Mouse (Mus musculus): ENCODE results near the gene Ifitm6.
"Not testable (repeated sequence)": the region's sequence is repeated elsewhere in the genome, so short reads cannot be mapped to it uniquely, and the experiment has no call there.

Gene Ifitm6

DNA sequence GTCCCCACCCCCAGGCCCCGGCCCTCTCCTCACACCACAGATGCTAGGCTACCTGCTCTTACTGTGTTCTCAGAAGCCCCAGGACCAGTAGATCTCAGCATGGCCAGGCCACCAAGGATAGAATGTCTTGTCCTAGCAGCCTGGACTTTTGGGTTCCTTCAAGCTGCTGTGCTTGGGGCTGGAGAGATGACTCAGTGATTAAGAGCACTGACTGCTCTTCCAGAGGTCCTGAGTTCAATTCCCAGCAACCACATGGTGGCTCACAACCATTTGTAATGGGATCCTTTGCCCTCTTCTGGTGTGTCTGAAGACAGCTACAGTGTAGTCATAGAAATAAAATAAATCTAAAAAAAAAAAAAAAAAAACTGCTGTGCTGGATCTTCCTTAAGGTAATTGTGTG, at the start of gene Ifitm6:
Gene Ifitm6 (minus strand): TSS at position 101 of the 400 bp plus-strand sequence.
- TF ChIP-seq GATA4 (IDR thresholded peaks at IDR 0.05; ENCODE audit: insufficient replicate concordance, low read length), result not testable (repeated sequence)

DNA sequence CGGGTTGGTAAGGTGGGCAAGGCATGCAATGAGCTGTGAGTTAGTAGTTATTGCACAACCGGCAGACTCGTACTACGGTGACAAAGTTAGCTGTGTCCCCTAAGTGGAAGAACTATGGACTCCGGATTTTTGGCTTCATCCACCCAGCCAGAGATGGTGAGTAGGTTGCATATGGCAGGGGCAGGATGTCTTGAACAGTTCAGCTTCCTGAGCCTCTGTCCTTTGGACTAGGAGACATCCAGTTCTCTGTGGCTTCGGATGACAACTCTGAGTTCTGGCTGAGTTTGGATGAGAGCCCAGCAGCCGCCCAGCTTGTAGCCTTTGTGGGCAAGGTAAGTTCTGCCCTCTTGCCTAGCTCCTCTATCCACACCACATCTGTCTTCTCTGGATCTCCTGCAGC, 46.9 kb upstream of the Ifitm6 start:
- no peak for TF ChIP-seq GATA4 (IDR thresholded peaks at IDR 0.05; ENCODE audit: insufficient replicate concordance, low read length)

DNA sequence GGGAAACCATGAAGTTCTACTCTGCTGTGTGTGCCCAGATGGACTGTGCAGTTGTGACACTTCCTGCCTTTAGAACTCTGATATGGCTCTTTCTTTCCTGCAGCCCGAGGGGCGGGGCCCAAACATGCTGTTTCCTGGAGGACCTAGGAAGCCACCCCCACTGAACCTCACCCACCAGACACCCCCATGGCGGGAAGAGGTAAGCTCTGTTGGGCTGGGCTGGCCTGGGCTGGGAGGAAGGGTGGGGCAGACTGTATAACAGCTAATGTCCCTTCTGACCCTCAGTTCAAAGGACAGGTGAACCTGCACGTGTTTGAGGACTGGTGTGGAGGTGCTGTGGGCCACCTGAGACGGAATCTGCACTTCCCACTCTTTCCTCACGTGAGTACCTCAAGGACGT, 46.5 kb upstream of the Ifitm6 start:
- no peak for TF ChIP-seq GATA4 (IDR thresholded peaks at IDR 0.05; ENCODE audit: insufficient replicate concordance, low read length)

DNA sequence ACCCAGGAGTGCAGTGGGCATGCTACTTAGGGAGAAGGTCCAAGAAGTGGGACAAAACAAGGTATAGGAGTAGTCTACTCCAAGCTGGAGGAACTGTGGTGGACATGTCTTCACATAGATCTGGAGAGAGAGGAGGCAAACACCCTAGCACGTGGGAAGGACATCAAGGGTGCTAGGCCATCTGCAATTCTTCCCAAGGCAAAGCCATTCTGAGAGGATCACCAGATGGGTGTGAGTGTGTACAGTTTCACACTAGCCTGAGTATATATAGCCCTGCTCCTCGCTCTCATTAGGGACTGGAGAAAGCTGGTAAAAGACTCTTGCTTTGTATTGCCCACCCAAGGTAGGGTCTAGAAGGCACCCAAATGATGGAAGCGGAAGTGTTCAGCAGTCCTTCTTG, 45.6 kb upstream of the Ifitm6 start:
- no peak for TF ChIP-seq GATA4 (IDR thresholded peaks at IDR 0.05; ENCODE audit: insufficient replicate concordance, low read length)

DNA sequence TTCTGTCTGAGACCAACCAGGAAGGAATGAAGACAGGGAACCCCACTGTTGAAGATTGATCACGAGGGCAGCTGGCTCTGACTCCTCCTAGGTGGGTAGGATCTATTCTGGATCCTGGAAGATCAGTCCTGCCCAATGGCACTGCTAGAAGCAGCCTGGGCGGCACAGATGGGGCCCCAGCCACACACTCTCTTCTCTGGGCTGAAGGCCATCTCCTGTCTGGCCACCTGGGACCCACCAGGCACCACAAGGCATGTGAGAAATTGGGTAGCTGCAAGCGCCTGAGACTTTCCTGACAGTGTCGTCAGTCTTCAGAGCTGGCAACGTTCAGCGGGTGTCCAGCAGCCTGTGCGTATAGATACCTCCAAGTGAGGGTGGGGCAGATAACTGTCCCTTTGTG, 44.8 kb upstream of the Ifitm6 start:
- TF ChIP-seq GATA4 (IDR thresholded peaks at IDR 0.05; ENCODE audit: insufficient replicate concordance, low read length), result no peak

DNA sequence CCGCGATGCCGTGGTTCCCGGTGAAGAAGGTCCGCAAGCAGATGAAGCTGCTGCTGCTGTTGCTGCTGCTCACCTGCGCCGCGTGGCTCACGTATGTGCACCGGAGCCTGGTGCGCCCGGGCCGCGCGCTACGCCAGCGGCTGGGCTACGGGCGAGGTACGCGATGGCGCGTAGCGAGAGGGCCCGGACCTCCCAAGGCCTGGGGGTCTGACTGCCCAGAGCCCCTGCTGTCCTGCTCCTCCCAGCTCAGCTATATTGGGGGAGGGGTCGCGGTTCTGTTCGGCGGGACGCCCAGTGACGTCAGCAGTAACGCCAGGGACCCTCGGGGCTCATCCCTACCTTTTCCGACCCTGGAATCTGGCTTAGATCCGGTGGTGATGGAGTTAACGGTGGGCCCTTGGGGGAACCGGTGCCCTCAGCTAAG, 43.6 kb upstream of the Ifitm6 start:
- TF ChIP-seq GATA4 (IDR thresholded peaks at IDR 0.05; ENCODE audit: insufficient replicate concordance, low read length), result no peak

DNA sequence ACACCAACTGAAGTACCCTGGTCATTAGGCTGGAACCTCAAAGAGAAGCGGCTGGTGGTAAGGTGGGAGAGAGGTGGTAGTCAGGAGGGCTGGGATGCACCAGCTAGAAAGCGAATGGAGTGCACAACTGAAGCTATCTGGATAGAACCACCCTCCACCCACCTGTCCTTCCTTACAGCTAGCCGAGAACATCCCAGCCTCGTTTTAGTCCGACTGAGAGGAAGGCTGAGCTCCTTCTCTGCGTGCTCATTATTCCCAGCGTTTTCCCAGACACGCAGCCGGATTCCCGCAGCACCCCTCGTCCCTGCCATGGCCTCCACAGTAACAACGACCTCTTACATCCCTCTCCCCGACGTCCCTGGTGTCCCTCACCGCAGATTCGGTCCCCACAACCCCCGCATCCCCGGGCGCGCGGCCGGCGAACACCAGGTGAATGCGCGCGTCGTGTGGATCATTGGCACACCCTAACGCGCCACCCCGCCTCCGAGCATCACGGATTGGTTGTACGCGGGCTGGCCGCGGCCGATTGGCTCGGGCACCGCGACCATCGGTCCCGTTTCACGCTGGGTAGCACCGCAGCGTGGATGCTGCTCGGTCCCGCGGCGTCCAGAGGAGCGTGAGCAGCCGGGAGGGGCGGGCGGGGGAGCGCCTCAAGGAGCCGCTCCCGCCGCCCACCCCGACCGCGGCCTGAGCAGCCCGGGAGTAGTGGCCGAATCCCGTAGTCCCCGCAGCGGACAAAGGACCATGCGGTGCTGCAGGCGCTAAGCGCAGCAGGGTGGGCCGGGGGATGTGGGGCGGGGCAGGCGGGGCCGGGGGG, 42.9 kb upstream of the Ifitm6 start, which contains the start of gene B4galnt4:
Gene B4galnt4 (plus strand): TSS at position 679 of the 817 bp plus-strand sequence.
- no peak for TF ChIP-seq GATA4 (IDR thresholded peaks at IDR 0.05; ENCODE audit: insufficient replicate concordance, low read length)

DNA sequence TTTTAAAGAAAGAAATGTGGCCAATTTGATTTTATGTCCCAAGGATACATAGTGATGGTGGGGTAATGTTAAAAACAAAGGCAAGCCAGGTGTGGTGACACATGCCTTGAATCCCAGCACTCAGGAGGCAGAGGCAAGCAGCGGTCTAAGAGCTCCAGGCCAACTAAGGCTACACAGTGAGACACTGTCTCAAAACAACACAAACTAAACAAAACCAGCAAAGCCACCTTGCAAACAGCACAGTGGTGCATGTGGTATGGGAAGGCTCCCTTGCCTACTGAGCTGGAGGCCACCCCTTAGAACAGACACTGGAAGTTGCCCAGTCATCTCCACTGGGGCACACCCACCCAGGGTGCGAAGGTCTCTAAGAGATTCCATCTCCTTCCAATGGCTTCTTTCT, 42.2 kb upstream of the Ifitm6 start:
- no peak for TF ChIP-seq GATA4 (IDR thresholded peaks at IDR 0.05; ENCODE audit: insufficient replicate concordance, low read length)

DNA sequence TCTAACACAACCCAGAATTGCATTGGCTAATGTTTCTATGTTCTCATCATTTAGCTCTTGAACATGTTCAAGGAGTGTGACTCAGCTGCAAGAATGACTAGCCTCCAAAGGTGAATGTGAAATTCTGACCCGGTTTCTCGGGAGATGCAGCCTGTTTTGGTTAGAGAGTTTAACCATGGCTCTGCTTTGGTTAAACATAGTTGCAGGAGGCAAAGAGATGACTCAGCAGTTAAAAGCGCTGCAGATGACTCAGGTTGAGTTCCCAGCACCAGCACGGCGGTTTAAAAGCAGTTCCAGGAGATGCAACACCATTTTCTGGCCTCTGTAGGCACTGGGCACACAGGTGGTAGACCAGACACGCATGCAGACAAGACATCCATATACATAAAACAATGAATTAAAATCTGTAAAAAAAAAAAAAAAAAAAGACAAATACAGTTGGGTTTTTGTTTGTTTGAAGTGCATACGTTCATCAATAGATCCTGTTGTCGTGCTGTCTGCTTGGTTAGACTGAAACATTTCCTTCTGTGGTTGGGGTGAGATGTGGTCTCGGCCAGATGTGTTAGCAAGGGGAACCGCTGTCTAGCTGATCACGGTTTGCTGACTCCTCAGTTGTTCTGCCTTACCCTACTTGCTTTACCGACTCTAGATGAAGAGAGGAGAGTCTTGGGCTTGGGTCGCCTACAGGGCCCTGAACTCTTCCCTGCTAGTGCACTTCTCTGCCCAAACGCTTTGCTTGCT, 41.0 kb upstream of the Ifitm6 start:
- no peak for TF ChIP-seq GATA4 (IDR thresholded peaks at IDR 0.05; ENCODE audit: insufficient replicate concordance, low read length)

DNA sequence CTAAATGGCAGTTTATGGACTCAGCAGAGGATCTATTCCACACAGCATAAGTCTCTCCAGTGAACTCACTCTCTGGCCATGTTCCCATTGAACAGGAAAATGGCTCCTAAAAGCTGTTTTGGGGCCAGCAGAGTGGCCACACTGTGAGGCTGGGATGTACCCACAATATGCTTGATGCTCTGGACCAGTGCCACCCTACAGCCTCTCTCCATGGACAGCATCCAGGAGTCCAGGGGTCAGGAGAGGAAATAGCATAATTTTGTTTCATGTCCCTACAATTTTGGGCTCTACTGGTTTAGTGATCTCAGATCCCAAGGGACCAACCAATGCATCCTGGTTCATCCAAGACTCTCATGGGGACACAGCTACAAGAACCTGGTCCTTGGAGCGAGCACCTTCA, 39.8 kb upstream of the Ifitm6 start:
- TF ChIP-seq GATA4 (IDR thresholded peaks at IDR 0.05; ENCODE audit: insufficient replicate concordance, low read length), result no peak

DNA sequence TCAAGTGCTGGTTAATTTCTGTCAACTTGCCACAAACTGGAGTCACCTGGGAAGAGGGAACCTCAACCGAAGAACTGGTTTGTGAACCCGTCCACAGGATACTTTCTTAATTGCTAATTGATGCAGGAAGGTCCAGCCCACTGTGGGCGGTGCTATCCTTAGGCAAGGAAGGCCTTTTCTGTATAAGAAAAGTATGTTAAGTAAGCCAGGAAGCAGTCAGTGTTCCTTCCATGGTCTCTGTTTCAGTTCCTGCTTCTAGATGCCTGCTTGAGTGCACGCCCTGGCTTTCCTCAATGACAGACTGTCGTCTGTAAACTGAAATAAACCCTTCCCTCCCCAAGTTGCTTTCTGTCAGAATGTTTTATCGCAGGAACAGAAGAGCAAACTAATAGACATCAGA, 39.3 kb upstream of the Ifitm6 start:
- no peak for TF ChIP-seq GATA4 (IDR thresholded peaks at IDR 0.05; ENCODE audit: insufficient replicate concordance, low read length)

DNA sequence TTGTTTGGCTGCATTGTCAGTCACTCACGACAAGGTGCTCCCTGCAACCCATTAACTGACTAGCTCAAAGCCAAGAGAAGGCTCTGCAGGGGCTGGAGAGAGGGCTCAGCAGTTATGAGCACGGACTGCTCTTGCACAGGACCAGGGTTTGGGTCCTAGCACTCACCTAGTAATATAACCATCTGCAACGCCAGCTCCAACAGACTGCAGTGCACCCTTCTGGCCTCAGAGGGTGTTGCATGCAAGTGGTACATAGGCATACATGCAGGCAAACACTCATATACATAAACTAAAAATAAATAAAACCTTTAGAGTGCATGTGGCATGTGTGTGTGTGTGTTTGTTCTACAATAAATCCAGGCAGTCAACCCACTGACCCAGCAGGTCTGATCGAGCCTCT, 38.1 kb upstream of the Ifitm6 start:
- TF ChIP-seq GATA4 (IDR thresholded peaks at IDR 0.05; ENCODE audit: insufficient replicate concordance, low read length), result no peak

DNA sequence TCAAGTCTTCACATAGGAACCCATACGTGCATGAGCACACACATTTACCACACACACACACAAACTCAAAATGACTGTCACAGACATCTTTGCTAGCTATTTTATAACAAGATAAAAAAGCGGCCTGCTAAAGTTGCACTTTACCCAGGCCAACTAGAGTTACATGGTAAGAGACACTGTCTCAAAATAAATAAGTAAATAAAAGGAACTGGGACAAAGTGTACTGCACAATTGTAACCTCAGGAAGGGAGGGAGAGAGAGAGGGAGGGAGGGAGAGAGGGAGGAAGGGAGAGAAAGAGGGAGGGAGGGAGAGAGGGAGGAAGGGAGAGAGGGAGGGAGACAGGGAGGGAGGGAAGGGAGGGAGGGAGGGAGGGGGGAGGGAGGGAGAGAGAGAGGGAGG, 34.7 kb upstream of the Ifitm6 start:
- TF ChIP-seq GATA4 (IDR thresholded peaks at IDR 0.05; ENCODE audit: insufficient replicate concordance, low read length), result no peak

DNA sequence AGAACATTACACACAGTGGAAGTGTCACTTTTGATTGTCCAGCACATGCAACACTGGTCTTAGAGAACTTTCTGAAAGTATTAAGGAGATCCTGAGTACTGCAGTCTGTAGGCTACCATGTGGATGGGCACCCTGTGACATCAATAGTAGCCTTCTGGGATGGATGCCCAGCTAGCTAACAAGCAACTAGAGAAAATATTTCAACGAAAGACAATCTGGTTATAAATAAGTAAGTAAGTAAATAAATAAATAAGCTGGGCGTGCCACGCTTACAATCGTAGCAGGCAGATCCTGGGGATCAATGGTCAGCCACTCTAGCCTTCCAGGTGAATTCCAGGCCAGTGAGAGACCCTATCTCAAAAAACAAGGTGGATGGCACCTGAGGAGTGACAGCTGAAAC, 34.3 kb upstream of the Ifitm6 start:
- TF ChIP-seq GATA4 (IDR thresholded peaks at IDR 0.05; ENCODE audit: insufficient replicate concordance, low read length), result no peak

DNA sequence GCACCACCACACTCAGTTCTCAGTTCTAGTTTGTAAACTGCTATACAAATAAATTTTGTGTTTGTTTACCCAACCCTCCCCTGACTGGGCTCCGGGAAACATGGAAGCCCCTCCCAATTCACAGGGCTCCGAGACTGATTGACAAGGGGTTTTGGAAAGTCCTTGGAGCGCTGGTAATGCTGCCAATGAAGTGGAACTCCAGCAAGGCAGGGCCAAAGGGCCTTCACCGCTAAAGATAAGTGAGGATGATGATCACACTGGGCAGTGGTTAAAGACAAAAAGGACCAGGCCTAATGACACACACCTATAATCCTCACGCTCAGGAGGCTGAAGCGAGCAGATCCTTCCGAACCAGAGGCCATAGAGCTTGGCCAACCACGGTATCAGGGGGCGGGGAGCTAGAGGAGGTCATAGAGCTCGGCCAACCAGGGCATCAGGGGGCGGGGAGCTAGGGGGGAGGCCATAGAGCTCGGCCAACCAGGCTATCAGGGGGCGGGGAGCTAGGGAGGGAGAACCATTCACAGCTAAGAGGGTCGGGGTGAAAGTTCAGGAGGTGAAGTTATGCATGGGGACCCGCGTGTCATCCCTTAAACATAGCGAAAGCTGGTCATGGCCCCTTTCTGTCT, 33.4 kb upstream of the Ifitm6 start:
- peak; percentile 15; the same call in 1 of the 2 replicates for TF ChIP-seq GATA4 (IDR thresholded peaks at IDR 0.05; ENCODE audit: insufficient replicate concordance, low read length)

DNA sequence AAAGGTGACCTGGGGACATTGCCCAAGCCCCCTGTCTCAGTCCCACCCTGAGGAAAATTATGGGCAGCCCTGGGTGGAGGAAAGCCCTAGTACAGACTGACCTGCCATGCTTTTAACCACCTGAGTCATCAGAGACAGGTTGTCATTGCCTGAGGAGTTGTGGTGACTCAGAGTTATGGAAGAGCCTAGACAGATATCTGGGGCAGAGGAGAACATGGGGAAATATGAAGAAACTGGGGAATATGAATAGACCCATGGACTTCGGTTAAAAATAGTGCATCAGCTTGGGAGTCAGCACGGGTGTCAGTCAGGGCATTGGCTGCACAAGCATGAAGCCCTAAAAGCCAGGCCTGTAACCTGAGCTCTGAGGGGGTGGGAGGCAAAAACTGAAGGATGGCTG, 31.6 kb upstream of the Ifitm6 start:
- no peak for TF ChIP-seq GATA4 (IDR thresholded peaks at IDR 0.05; ENCODE audit: insufficient replicate concordance, low read length)

All from liver, adult (tissue).